Comparison of ENCODE assay signal across 24 mouse cellular contexts in the genomic region with DNA sequence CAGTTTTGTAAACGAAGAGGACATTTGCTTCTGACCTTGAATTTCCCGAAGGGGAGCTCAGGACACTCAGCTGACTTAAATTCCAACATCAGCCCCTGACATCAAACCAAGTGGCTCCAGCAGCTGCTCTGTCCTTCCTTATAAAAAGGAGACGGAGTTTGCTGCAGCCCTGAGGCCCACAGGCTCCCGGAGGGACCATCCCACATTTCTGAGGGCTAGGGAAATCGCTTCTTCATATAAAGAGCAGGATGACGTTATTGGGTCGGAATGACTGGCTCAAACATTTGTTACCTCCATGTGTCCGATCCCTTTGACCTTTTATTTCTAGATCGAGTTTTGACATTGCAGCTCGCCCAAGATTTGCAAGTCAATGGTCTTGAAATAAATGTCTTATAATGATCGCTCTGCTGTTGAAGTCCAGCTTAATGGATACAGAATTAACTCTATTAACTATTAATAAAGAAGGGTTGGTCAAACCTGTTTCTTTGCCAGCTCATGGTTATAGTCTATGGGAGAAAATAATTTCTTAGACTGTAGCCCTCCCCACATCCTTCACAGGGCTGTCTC.
DNase-seq lines count a peak whose midpoint lies in the region; ATAC-seq lines count a peak whose summit lies in the region.
"Had no signal": no experiment of that assay in that cellular context is flagged by ENCODE, and none has a peak within 500 bp of the region (broad histone marks: within the 10 kb centered on the region; RNA-seq: fewer than 3 reads in every experiment).

No protein-coding gene starts in this region.

- DNase-seq in kidney, adult 11 months, result peak; percentile 75
- peak; percentile 42 for DNase-seq in ZHBTc4 (ENCODE audit: low read depth, low spot score)
- peak; percentile 52 for DNase-seq in kidney, postnatal 14 days
- no peak for DNase-seq in cerebellum, postnatal 25 days
- DNase-seq in cerebellum, adult 9-11 months, result no peak
- no peak for DNase-seq in spleen, postnatal 14 days (ENCODE audit: low spot score in 2 of 2)
- DNase-seq: adrenal gland, postnatal 14 days; B cell, adult 2 months; cerebellum, adult 18-20 months; cerebellum, postnatal 10 days; embryo, embryonic 11 days; gastrocnemius, adult 2 months; gastrocnemius, postnatal 25 days; heart, postnatal 36 days had no signal

- H3K4me1 ChIP-seq in kidney, embryonic 14.5 days (ENCODE audit: control insufficient read depth, insufficient read depth, low read length), result peaks cover 17% of the 10 kb centered on the region
- H3K4me1 ChIP-seq in kidney, embryonic 15.5 days, result peaks cover 23% of the 10 kb centered on the region
- H3K4me1 ChIP-seq: embryonic facial prominence, embryonic 15.5 days; hindbrain, embryonic 15.5 days had no signal

- no peak overlapping the region for H3K9ac ChIP-seq in kidney, embryonic 14.5 days (ENCODE audit: low read depth, low read length)
- no peak overlapping the region for H3K9ac ChIP-seq in kidney, embryonic 15.5 days
- H3K9ac ChIP-seq: embryonic facial prominence, embryonic 15.5 days; heart, embryonic 13.5 days; hindbrain, embryonic 15.5 days had no signal

- no peak overlapping the region for H3K4me3 ChIP-seq in kidney, embryonic 14.5 days (ENCODE audit: low read length)
- H3K4me3 ChIP-seq in kidney, embryonic 15.5 days (replicated peaks), result no peak overlapping the region
- H3K4me3 ChIP-seq: embryonic facial prominence, embryonic 15.5 days; erythroblast, embryonic 14.5 days; forebrain, embryonic 10.5 days; gastrocnemius, adult 2 months; heart, embryonic 13.5 days; hindbrain, embryonic 15.5 days had no signal

- H3K27me3 ChIP-seq in kidney, embryonic 14.5 days (ENCODE audit: control insufficient read depth, insufficient read depth, low read length), result no peaks in the 10 kb centered on the region
- H3K27me3 ChIP-seq in kidney, embryonic 15.5 days, result no peaks in the 10 kb centered on the region
- H3K27me3 ChIP-seq: embryonic facial prominence, embryonic 15.5 days; heart, embryonic 13.5 days; hindbrain, embryonic 15.5 days had no signal

- 74% methylated on average over 11 of the region's 11 CpGs for WGBS in kidney, embryonic 14.5 days
- WGBS in kidney, embryonic 15.5 days, result 68% methylated on average over 11 of the region's 11 CpGs

- H3K9me3 ChIP-seq in kidney, embryonic 14.5 days (ENCODE audit: control insufficient read depth, low read length), result no peaks in the 10 kb centered on the region
- no peaks in the 10 kb centered on the region for H3K9me3 ChIP-seq in kidney, embryonic 15.5 days (replicated peaks)
- H3K9me3 ChIP-seq: embryonic facial prominence, embryonic 15.5 days; hindbrain, embryonic 15.5 days had no signal

- no peak for ATAC-seq in kidney, embryonic 14.5 days (ENCODE audit: low FRiP score, low TSS enrichment)
- no peak for ATAC-seq in kidney, embryonic 15.5 days (replicated peaks; ENCODE audit: low FRiP score)
- ATAC-seq: CD4-positive, CD25-positive, alpha-beta regulatory T cell, adult 4 months; forebrain, embryonic 14.5 days had no signal

- no peaks in the 10 kb centered on the region for H3K36me3 ChIP-seq in kidney, embryonic 14.5 days (ENCODE audit: control insufficient read depth, insufficient read depth, low read length)
- H3K36me3 ChIP-seq in kidney, embryonic 15.5 days, result no peaks in the 10 kb centered on the region
- H3K36me3 ChIP-seq: embryonic facial prominence, embryonic 15.5 days; G1E; hindbrain, embryonic 15.5 days had no signal

- H3K27ac ChIP-seq in kidney, embryonic 14.5 days (ENCODE audit: low read depth, low read length), result no peak overlapping the region
- peak overlapping the region; percentile 68 for H3K27ac ChIP-seq in kidney, embryonic 15.5 days
- H3K27ac ChIP-seq: embryonic facial prominence, embryonic 15.5 days; forebrain, embryonic 10.5 days; gastrocnemius, adult 2 months; heart, embryonic 13.5 days; hindbrain, embryonic 15.5 days had no signal

- H3K4me2 ChIP-seq in kidney, embryonic 14.5 days (replicated peaks; ENCODE audit: low read depth, low read length), result no peak overlapping the region
- H3K4me2 ChIP-seq in kidney, embryonic 15.5 days, result no peak overlapping the region
- H3K4me2 ChIP-seq: embryonic facial prominence, embryonic 15.5 days; heart, embryonic 13.5 days; hindbrain, embryonic 15.5 days had no signal

Comparison
In these comparisons a context has a peak if more than half of its experiments do, and no peak if none do; other contexts are left out.
1. DNase-seq: peak in kidney, adult 11 months (single experiment), ZHBTc4 (single experiment) and kidney, postnatal 14 days (single experiment); none in cerebellum, postnatal 25 days (0 of 2), cerebellum, adult 9-11 months (single experiment) and spleen, postnatal 14 days (0 of 2).